Mouse (Mus musculus) cerebellum, adult 2 months (tissue): Measurements from ENCODE around the gene Gm21936. TPM values are rescaled to one million over a fixed set of nuclear protein-coding genes. Genes with fewer than 3 reads are reported as not detected.
"Not testable (repeated sequence)": the region's sequence is repeated elsewhere in the genome, so short reads cannot be mapped to it uniquely, and the experiment has no call there.

Experiments
- DNase-seq, 2 experiments: peaks; one replicate each; pipeline ENCODE4 v3.0.0; 2021
- H3K27ac ChIP-seq: fragments of 200-500 bp; 2 replicates; pipeline ENCODE4 v1.5.1; 2012; ENCODE audit warnings: low read length, control low read depth, inconsistent platforms; ENCODE audit not compliant: insufficient read depth
- H3K27me3 ChIP-seq: fragments of 200-500 bp; 2 replicates; pipeline ENCODE4 v1.6.1; 2012; ENCODE audit warnings: inconsistent platforms, mild to moderate bottlenecking, low read length, moderate library complexity; ENCODE audit not compliant: control insufficient read depth, insufficient read depth
- H3K4me1 ChIP-seq: fragments of 200-500 bp; 2 replicates; pipeline ENCODE4 v1.6.1; 2011; ENCODE audit warnings: low read length; ENCODE audit not compliant: control insufficient read depth, insufficient read depth
- H3K4me3 ChIP-seq: fragments of 200-500 bp; replicated peaks from 2 replicates; pipeline ENCODE3; 2011; ENCODE audit warnings: mild to moderate bottlenecking, low read depth, low read length, control low read depth; ENCODE audit not compliant: insufficient read depth
- WGBS: fragments of 180-500 bp; shearing (Covaris S2); methylation state at CpG from one replicate; pipeline ENCODE4 v1.1.7; 2018; 5-methylcytosine and 5-hydroxymethylcytosine counted together
- polyA plus RNA-seq: library from polyadenylated mRNA; depleted of rRNA; stranded (reverse); fragments of >200 nt; gene quantifications from 2 replicates; pipeline ENCODE4 v1.2.3, GENCODE M21; 2012; rRNA removed

Gm21936 gene
- polyA plus RNA-seq = not detected in 2 replicates

- H3K27me3 ChIP-seq, DNase-seq, H3K27ac ChIP-seq, H3K4me3 ChIP-seq, H3K4me1 ChIP-seq: not testable (repeated sequence)
- 83% methylated on average over 1 of the region's 1 CpGs for WGBS
Measured at GRCm38 (mm10) chr12:87795212-87795611, at the start of gene Gm21936. Gm21936 (plus strand) TSS chr12:87795512.

GRCm38 (mm10) chr12:87775655-87776054 is 19.7 kb upstream of the Gm21936 start, which contains the start of gene Gm21319:
Gm21319 (minus strand) TSS chr12:87775755.
- H3K27ac ChIP-seq, DNase-seq, H3K4me1 ChIP-seq, H3K4me3 ChIP-seq, H3K27me3 ChIP-seq: not testable (repeated sequence)
- WGBS = 80% methylated on average over 4 of the region's 4 CpGs

- H3K4me3 ChIP-seq, H3K27ac ChIP-seq, H3K27me3 ChIP-seq, DNase-seq, H3K4me1 ChIP-seq: not testable (repeated sequence)
- WGBS = 90% methylated on average over 5 of the region's 5 CpGs
Measured at GRCm38 (mm10) chr12:87797971-87798370, 2.7 kb downstream of the Gm21936 start.

GRCm38 (mm10) chr12:87816277-87816676 is 21.0 kb downstream of the Gm21936 start, which contains the start of gene BB287469:
BB287469 (plus strand) TSS chr12:87816577.
- not testable (repeated sequence) for DNase-seq, H3K27ac ChIP-seq, H3K4me1 ChIP-seq, H3K27me3 ChIP-seq, H3K4me3 ChIP-seq
- WGBS = 88% methylated on average over 5 of the region's 6 CpGs

GRCm38 (mm10) chr12:87842239-87842638 is 46.9 kb downstream of the Gm21936 start, which contains the start of gene Gm2001:
Gm2001 (minus strand) TSS chr12:87842339.
- not testable (repeated sequence) for H3K4me1 ChIP-seq
- 72% methylated on average over 2 of the region's 2 CpGs for WGBS

More at GRCm38 (mm10) chr12:87842239-87842638, 46.9 kb downstream of the Gm21936 start, which contains the start of gene Gm2001:
- H3K27ac ChIP-seq, DNase-seq, H3K4me3 ChIP-seq, H3K27me3 ChIP-seq: not testable (repeated sequence)

Other genes starting within 250 kb of the Gm21936 start
- not detected in 2 replicates for gene Oog1, start 192.8 kb upstream of the Gm21936 start, polyA plus RNA-seq
- gene Gm4027, start 176.6 kb upstream of the Gm21936 start, polyA plus RNA-seq = not detected in 2 replicates
- not detected in 2 replicates for gene Gm16381, start 150.9 kb upstream of the Gm21936 start, polyA plus RNA-seq
- not detected in 2 replicates for gene Gm21319, start 19.8 kb upstream of the Gm21936 start, polyA plus RNA-seq
- gene BB287469, start 21.1 kb downstream of the Gm21936 start, polyA plus RNA-seq = not detected in 2 replicates
- gene Gm2001, start 46.8 kb downstream of the Gm21936 start, polyA plus RNA-seq = not detected in 2 replicates
- gene Gm2016, start 78.6 kb downstream of the Gm21936 start, polyA plus RNA-seq = not detected in 2 replicates
- gene Gm2022, start 99.9 kb downstream of the Gm21936 start, polyA plus RNA-seq = not detected in 2 replicates
- not detected in 2 replicates for gene Gm2035, start 124.3 kb downstream of the Gm21936 start, polyA plus RNA-seq
- gene Gm2042, start 158.6 kb downstream of the Gm21936 start, polyA plus RNA-seq = not detected in 2 replicates
- gene Gm2075, start 216.3 kb downstream of the Gm21936 start, polyA plus RNA-seq = not detected in 2 replicates
- gene Gm6803, start 223.3 kb downstream of the Gm21936 start, polyA plus RNA-seq = not detected in 2 replicates
- not detected in 2 replicates for gene Gm2056, start 231.5 kb downstream of the Gm21936 start, polyA plus RNA-seq